Mouse (Mus musculus) heart, embryonic 14.5 days (tissue): ENCODE data around the gene Specc1l. TPM values are rescaled to one million over a fixed set of nuclear protein-coding genes. Genes with fewer than 3 reads are reported as not detected.
A peak's percentile ranks its signal among the peaks of the same experiment; 100 is the strongest.

Source experiments
- ATAC-seq: fragments of 200-750 bp; cut with Nextera tagmentation; 2 replicates; pipeline ENCODE4 v1.8.0; 2017; ENCODE audit warnings: low read depth, moderate TSS enrichment; ENCODE audit not compliant: insufficient number of reproducible peaks, insufficient read depth, low FRiP score
- H3K27ac ChIP-seq, 2 experiments: fragments of 200-500 bp in 1 of 2; fragments of 300-500 bp in 1 of 2; sonication (generic) in 1 of 2; replicated peaks in 1 of 2; 2 replicates each; pipeline ENCODE4 v1.5.1; 2012 to 2014; ENCODE audit warnings: low read depth in 2 of 2, low read length in 2 of 2, control low read depth in 1 of 2, mild to moderate bottlenecking in 1 of 2, mixed read lengths in 1 of 2; ENCODE audit not compliant: control insufficient read depth in 1 of 2, insufficient read depth in 1 of 2
- H3K27me3 ChIP-seq: fragments of 300-500 bp; sonication (generic); 2 replicates; pipeline ENCODE4 v1.6.1; 2014; ENCODE audit warnings: mild to moderate bottlenecking, low read length, control low read depth; ENCODE audit not compliant: control insufficient read depth, insufficient read depth
- H3K36me3 ChIP-seq: fragments of 300-500 bp; sonication (generic); 2 replicates; pipeline ENCODE4 v1.6.1; 2014; ENCODE audit warnings: mild to moderate bottlenecking, control low read depth, low read length, mixed read lengths; ENCODE audit not compliant: control insufficient read depth, insufficient read depth
- H3K4me1 ChIP-seq, 2 experiments: fragments of 200-500 bp in 1 of 2; fragments of 300-500 bp in 1 of 2; sonication (generic) in 1 of 2; 2 replicates each; pipeline ENCODE4 v1.6.1; 2012 to 2014; ENCODE audit warnings: low read length in 2 of 2, control low read depth in 1 of 2, mixed read lengths in 1 of 2; ENCODE audit not compliant: control insufficient read depth in 2 of 2, insufficient read depth in 2 of 2
- H3K4me2 ChIP-seq: fragments of 300-500 bp; sonication (generic); 2 replicates; pipeline ENCODE4 v1.6.1; 2014; ENCODE audit warnings: mild to moderate bottlenecking, low read length
- H3K4me3 ChIP-seq, 2 experiments: fragments of 200-500 bp in 1 of 2; fragments of 300-500 bp in 1 of 2; sonication (generic) in 1 of 2; 2 replicates each; pipeline ENCODE4 v1.5.1; 2012 to 2014; ENCODE audit warnings: low read length in 2 of 2, mild to moderate bottlenecking in 2 of 2, control low read depth in 1 of 2, low read depth in 1 of 2, moderate library complexity in 1 of 2; ENCODE audit not compliant: control insufficient read depth in 1 of 2, insufficient read depth in 1 of 2
- H3K9ac ChIP-seq: fragments of 300-500 bp; sonication (generic); 2 replicates; pipeline ENCODE4 v1.6.1; 2014; ENCODE audit warnings: mild to moderate bottlenecking, low read length
- H3K9me3 ChIP-seq: fragments of 300-500 bp; sonication (generic); 2 replicates; pipeline ENCODE4 v1.6.1; 2016; ENCODE audit warnings: low read length, control low read depth; ENCODE audit not compliant: control insufficient read depth
- WGBS: fragments of 180-500 bp; shearing (Covaris S2); extraction: QIAGEN DNeasy Blood & Tissue Kit; methylation state at CpG from one replicate; pipeline ENCODE4 v1.1.7; 2014; 5-methylcytosine and 5-hydroxymethylcytosine counted together
- polyA plus RNA-seq: library from polyadenylated mRNA; unstranded; fragments of >200 nt; fragmentation: Nextera tagmentation; extraction: Ambion mirVana; gene quantifications from 2 replicates; pipeline ENCODE4 v1.2.1, GENCODE M21; 2014

Specc1l gene
- polyA plus RNA-seq, 1 experiment from 2014 or later = 16.7 TPM

- H3K36me3 ChIP-seq = peaks cover 40% of the 10 kb centered on the region
- H3K4me1 ChIP-seq = no peaks in the 10 kb centered on the region
- H3K4me3 ChIP-seq = no peak overlapping the region
- no peaks in the 10 kb centered on the region for H3K27me3 ChIP-seq
- ATAC-seq = no peak
- no peak overlapping the region for H3K27ac ChIP-seq
- WGBS = 90% methylated on average over 2 of the region's 2 CpGs
- no peaks in the 10 kb centered on the region for H3K9me3 ChIP-seq
- no peak overlapping the region for H3K4me2 ChIP-seq
- no peak overlapping the region for H3K9ac ChIP-seq
These were observed 25.3 kb downstream of the Specc1l start for GRCm38 (mm10) chr10:75237166-75237565.

- H3K27ac ChIP-seq = no peak overlapping the region
- H3K4me3 ChIP-seq = no peak overlapping the region
- H3K9ac ChIP-seq = no peak overlapping the region
- no peaks in the 10 kb centered on the region for H3K27me3 ChIP-seq
- ATAC-seq = no peak
- WGBS = 86% methylated on average over 8 of the region's 8 CpGs
- peaks cover 59% of the 10 kb centered on the region for H3K36me3 ChIP-seq
- no peaks in the 10 kb centered on the region for H3K9me3 ChIP-seq
- no peak overlapping the region for H3K4me2 ChIP-seq
- no peaks in the 10 kb centered on the region for H3K4me1 ChIP-seq
These were observed 28.8 kb downstream of the Specc1l start for GRCm38 (mm10) chr10:75240583-75241250.

- H3K27ac ChIP-seq = no peak overlapping the region
- no peak overlapping the region for H3K9ac ChIP-seq
- H3K9me3 ChIP-seq = no peaks in the 10 kb centered on the region
- no peak overlapping the region for H3K4me2 ChIP-seq
- no peak overlapping the region for H3K4me3 ChIP-seq
- H3K4me1 ChIP-seq = peaks cover 0 to 8% of the 10 kb centered on the region in 2 experiments; a peak in 1 of 4 replicates
- 63% methylated on average over 13 of the region's 13 CpGs for WGBS
- no peak for ATAC-seq
- peaks cover 92% of the 10 kb centered on the region for H3K36me3 ChIP-seq
- no peaks in the 10 kb centered on the region for H3K27me3 ChIP-seq
These were observed 33.9 kb downstream of the Specc1l start for GRCm38 (mm10) chr10:75245806-75246205.

DNA sequence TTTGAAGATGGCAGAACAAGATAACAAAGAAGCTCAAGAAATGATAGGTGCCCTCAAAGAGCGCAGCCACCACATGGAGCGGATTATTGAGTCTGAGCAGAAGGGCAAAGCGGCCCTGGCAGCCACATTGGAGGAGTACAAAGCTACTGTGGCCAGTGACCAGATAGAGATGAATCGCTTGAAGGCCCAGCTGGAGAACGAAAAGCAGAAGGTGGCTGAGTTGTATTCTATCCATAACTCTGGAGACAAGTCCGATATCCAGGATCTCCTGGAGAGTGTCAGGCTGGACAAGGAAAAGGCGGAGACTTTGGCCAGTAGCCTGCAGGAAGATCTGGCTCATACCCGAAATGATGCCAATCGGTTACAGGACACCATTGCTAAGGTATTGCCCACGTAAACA is 34.5 kb downstream of the Specc1l start:
- Histone ChIP-seq H3K9me3 (no peaks in the 10 kb centered on the region), H3K4me3 (no peak overlapping the region), H3K36me3 (peaks cover 89% of the 10 kb centered on the region), H3K9ac (no peak overlapping the region), H3K27me3 (no peaks in the 10 kb centered on the region), H3K4me2 (no peak overlapping the region), H3K27ac (no peak overlapping the region), H3K4me1 (peaks cover 0 to 9% of the 10 kb centered on the region in 2 experiments; a peak in 1 of 4 replicates)
- no peak for ATAC-seq
- 85% methylated on average over 10 of the region's 10 CpGs for WGBS

DNA sequence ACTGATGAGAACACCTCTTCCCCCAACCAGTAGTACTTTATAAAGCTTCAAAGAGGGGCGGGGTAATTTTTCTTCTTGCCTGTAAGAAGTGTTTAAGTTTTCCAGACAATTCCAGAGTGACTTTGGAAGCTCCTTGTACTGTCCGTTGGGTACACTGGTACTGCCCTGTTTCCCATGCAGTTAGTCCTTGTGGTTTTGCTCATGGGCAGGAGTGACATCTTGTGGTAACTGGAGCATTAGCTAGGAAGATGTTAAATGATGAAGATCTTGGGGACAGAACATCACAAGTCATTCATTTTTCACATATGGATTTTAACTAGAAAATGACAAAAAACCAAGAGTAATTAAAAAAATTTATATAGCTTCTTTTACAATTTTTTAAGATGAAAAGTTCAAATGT is 39.1 kb downstream of the Specc1l start:
- peaks cover 55% of the 10 kb centered on the region for H3K36me3 ChIP-seq
- H3K4me2 ChIP-seq = no peak overlapping the region
- H3K9me3 ChIP-seq = no peaks in the 10 kb centered on the region
- no peak overlapping the region for H3K9ac ChIP-seq
- no peak for ATAC-seq
- 50% methylated on average over 2 of the region's 2 CpGs for WGBS
- no peaks in the 10 kb centered on the region for H3K27me3 ChIP-seq
- no peak overlapping the region for H3K4me3 ChIP-seq
- peaks cover 9 to 18% of the 10 kb centered on the region in 2 experiments for H3K4me1 ChIP-seq
- no peak overlapping the region for H3K27ac ChIP-seq

DNA sequence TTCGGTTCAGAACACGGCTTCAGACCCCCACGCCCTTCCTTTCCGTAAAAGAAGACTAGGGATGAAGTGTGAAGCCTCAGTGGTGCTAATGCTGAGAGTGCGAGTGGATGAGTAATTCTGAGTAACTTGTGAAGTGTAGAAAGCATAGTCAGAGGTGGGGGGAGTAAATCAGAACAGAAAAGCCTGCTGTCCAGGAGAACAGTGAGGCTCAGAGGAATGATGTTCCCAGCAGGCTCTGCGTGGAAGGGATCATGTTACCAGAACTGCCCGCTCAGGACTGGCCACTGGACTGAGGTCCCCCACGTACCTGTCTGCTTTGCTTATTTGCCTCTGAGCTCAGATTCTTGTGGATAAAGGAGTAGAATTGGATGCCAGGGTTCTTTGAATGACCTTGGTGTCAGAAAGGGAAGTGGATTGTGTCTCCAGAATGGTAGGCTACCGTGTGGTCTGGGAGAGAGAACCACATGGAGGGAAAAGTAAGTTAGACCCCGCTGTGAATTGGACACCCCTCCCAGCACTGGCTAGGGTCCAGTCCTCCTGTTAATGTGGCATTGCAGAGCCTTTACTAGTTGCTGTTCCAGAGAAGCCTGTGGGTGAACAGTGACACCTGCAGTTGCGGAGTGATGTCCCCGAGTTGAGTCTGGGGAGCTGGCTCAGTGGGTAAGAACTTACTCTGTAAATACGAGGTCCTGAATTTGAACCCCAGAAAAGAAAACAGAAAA is 40.6 kb downstream of the Specc1l start:
- peak overlapping the region; percentile 66 to 83 for H3K27ac ChIP-seq
- H3K9me3 ChIP-seq = no peaks in the 10 kb centered on the region
- H3K4me1 ChIP-seq = peaks cover 9 to 23% of the 10 kb centered on the region in 2 experiments
- no peak for ATAC-seq
- H3K4me2 ChIP-seq = no peak overlapping the region
- peaks cover 41% of the 10 kb centered on the region for H3K36me3 ChIP-seq
- 59% methylated on average over 13 of the region's 13 CpGs for WGBS
- no peak overlapping the region for H3K9ac ChIP-seq
- H3K4me3 ChIP-seq = no peak overlapping the region
- no peaks in the 10 kb centered on the region for H3K27me3 ChIP-seq

- no peak overlapping the region for H3K27ac ChIP-seq
- WGBS = 76% methylated on average over 2 of the region's 2 CpGs
- no peak overlapping the region for H3K9ac ChIP-seq
- H3K27me3 ChIP-seq = no peaks in the 10 kb centered on the region
- no peak for ATAC-seq
- peaks cover 40% of the 10 kb centered on the region for H3K36me3 ChIP-seq
- peaks cover 9 to 23% of the 10 kb centered on the region in 2 experiments for H3K4me1 ChIP-seq
- H3K4me2 ChIP-seq = no peak overlapping the region
- no peak overlapping the region for H3K4me3 ChIP-seq
- no peaks in the 10 kb centered on the region for H3K9me3 ChIP-seq
These were observed 43.2 kb downstream of the Specc1l start for GRCm38 (mm10) chr10:75255091-75255490.
